Mouse (Mus musculus) cerebellum, postnatal 36 days (tissue): Measurements from ENCODE around the gene Ninj1.

Experiments
- DNase-seq, 2 experiments: peaks; one replicate each; pipeline ENCODE4 v3.0.0; 2021 to 2022; ENCODE audit warnings: mixed read lengths in 2 of 2

The Ninj1 gene

DNA sequence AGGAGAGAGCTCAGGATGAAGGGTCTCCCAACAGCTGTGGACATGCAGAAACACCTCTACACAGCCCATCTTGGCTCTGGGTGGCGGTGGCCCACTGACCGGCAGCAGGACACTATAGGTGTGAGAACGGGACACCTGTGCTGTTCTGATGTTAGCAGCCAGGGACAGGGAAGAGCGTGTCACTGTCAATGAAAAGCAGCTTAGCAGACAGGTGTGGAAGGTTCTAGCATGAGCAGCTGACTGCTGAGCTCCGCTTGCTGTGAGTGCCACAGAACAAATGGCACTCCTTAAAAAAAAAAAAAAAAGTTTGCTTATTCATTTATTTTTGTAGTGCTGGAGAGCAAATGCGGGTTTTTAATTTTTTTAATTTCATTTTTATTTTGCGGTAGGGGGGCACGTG is 50.3 kb downstream of the Ninj1 start:
- no peak for DNase-seq

DNA sequence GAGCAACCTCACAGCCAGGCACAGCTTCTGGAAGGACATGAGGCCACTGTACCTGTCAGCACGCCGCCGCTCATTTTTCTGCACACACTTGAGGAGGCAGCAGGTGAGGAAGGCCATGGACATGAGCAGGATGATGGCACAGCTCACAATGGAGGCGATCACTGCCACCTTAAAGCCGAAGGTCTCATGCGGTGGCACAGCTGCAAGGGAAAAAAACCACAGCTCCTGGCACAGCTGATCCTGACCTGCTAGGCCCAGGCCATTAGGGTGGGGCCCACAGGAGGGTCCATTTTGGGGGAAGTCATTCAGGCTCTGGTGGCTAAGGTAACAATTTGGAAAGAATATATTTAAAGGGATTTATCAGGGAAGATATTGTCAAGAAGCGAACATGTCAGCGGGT is 51.5 kb downstream of the Ninj1 start:
- no peak for DNase-seq

DNA sequence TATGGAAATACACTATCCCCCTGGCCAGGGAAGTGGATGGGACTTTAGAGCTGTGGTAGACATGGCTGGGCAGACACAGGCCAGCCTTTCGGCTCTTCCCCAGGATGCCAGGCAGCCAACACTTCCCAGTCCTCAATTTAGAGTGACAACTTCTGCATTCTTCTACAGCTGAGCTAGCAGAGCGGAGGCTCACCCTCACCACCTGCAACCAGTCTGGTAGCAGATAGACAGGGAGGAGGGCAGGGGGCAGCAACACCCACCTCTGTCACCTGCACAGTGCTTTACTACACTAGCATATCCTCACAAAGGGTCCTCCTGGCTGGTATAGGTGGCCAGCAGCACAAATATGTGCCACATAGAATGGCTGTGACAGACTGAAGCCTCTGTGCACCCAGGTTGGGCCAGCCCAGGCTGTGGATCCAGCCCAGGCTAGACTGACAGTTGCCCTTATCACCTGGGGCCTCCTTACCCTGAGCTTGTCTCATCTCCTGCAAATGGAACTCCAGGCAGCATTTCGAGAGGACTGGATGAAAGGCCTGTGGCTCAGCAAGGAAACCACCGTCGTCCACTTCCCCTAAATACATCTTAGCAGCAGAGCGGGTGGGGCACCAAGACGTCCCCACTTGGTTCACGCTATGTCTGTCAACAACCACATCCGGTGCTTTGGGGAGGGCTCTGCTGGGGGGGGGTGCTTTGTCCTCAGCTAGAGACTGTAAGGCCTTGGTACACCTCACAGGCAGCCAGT is 55.2 kb downstream of the Ninj1 start:
- DNase-seq: no peak

DNA sequence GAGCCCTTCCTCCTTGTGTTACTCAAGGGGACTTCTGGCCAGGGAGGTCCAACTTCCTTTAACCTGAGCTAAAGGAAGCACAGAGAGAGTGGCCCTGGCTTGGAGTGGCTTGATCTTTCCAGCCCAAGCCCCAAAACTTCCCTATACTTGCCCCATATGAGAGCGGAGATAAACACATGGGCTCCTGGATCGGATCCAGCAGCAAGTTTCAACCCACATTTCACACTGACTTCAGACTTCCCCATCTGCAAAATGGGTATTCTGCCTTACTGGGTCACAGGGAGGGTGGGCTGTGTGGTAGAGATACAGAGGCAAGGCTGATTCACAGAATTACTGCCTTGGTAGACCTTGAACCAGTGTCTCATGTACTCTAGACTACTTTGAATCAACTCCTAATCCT is 56.2 kb downstream of the Ninj1 start:
- no peak for DNase-seq

- no peak for DNase-seq
Observed at GRCm38 (mm10) chr13:49245251-49245650, 58.0 kb downstream of the Ninj1 start.
